Mouse (Mus musculus) B cell, adult 67 days (primary cell): ENCODE data around the gene Tmem256. TPM values are rescaled to one million over a fixed set of nuclear protein-coding genes. Genes with fewer than 3 reads are reported as not detected.

ENCODE experiments used
- total RNA-seq, 2 experiments: library from RNA; stranded (reverse); gene quantifications; 4 replicates each; pipeline ENCODE4 v1.2.4; 2023

Gene Tmem256
- 10 to 100 TPM; 27.0 to 38.9 TPM for total RNA-seq

DNA sequence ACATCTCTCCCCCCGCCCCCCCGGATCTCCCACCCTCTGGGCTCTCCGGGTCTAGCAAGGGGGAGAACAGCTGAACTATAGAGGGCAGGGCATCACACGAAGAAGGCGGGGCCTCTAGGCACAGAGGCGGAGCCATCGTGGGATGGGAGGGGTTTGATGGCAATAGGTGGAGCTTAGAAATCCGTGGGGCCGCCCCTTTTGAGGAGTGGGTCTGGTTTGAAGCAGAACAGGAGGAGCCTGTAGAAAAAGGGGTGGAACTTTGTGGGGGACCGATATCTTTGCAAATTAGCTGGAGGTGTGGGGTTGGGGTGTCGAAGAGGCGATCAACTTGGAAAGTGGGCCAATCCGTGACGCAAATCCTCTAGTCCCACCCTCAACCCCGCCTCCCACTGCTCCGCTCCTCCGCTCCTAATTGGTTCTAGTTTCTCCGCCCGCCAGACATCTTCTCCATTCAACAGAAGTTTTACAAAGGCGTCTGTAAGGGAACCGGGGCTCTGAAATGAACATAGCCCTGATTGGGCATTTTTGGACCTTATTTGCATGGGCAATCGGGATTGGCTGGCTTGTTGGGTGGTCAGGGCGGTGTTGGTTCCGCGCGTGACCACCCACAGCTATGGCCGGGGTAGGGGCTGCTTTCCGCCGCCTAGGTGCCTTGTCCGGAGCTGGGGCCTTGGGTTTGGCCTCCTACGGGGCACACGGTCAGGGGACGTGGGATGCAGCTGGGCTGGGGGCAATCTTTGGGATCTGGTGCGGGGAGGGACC lies at the start of gene Tmem256:
TSS of gene Tmem256 (plus strand) at position 563 of the 762 bp plus-strand sequence.

DNA sequence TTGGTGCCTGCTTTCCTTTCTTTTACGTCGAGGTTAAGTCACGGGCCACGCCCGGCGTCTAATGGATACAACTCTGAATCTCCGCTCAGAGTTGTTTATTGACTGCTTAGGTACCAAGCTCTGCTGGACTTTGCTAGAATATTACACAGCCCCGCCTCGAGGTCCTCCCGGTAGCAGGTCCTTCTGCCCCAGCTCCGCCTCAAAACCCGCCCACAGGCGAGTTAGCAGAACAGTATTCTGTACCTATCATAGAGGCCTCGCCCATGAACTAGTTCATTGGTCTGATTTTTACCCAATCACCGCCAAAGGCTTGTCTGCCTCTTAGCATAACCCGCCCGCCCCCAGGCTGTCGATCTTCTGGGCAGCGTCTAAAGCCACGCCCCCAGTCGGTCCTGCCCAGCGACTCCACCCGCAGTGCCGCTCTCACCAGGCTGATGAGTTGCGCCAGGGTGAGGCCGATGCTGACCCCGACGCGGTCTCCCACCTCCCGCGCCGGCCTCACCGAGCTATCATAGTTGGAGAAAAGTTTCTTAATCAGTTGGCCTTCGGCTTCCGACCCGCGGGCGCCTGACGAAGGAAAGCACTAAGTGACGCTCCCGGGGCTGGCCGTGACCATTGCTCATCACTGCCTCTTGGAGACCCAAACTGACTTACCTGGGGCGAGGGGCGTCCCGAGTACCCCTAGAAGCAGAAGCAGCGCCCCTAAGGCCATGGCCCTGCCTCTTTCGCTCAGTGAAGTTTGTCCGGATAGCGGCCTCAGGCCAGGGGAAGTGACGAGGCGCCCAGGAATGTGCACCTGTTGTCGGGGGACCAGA lies 42.9 kb upstream of the Tmem256 start, which contains the start of gene Chrnb1:
TSS of gene Chrnb1 (minus strand) at position 776 of the 815 bp plus-strand sequence.

DNA sequence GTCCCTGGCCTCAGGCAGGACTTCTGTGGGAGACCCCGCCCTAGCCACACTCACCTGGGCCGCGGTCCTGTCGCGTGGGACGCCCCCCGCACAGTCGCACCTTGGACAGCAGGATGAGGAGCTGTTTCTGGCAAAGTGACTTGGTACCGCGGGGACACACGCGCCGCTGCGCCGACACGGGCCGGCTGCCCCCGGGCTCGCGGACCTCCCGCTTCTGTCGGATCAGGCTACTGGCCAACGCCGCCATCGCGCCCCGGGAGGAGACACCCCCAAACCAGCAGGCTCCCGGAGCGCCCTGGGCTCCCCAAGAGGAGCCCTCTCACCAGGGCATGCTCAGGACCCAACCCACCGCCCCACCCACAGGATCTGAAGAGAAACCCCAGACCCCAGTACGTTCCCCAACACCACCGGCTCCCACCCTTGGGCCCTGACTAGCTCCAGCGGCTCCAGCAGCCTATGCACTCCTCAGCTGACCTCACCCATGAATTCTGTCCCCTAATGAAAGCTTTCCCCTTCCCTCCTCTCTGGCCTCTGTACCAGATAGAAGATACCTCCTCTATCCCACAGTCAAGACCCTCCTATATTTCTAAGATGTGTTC lies 36.8 kb upstream of the Tmem256 start, which contains the start of gene Fgf11:
TSS of gene Fgf11 (minus strand) at position 479 of the 599 bp plus-strand sequence.

DNA sequence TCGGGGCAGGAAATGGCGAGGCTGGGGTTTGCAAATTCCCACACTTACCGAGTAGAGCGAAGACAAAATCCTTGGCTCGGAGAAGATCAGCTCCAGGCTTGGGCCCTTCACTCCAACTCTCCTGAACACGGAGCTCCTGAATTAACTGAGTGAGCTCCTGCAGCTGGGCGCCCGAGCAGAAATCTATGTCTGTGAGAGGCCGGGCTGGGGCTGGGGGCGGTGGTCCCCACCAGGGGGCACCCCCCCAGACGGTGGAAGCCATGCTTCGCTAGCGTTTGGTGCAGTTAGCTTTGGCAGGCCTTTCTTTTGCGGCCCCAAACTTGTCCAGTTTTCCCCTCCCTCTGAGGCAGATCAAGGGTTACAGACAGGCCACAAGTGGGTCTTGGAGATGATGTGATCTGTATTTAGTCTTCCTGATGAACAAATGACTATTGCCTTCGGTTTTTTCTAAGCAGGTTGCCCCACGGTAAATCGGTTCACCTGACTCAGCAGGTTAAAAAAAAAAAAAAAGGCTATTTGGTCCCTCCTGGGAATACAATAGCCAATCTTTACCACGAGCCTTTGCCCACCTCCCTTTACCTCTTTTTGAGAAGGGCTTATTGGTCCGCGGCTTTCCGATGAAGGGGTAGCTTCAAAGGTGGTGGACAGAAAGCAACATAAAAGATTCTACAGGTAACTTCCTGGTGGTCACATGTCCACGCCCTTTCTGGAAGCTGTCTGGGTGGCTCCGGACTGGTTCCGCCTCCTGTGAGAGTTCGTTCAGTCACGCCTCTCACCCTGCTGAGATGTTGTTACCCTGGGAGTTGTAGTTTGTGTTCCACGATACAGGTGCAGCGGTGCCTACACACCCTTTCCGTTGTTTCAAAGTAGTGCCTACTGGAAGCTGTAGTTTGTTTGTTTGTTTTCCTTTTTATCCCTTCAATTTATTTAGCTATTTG lies 33.1 kb upstream of the Tmem256 start, which contains the start of gene Tmem102:
TSS of gene Tmem102 (minus strand) at position 653 of the 938 bp plus-strand sequence.

DNA sequence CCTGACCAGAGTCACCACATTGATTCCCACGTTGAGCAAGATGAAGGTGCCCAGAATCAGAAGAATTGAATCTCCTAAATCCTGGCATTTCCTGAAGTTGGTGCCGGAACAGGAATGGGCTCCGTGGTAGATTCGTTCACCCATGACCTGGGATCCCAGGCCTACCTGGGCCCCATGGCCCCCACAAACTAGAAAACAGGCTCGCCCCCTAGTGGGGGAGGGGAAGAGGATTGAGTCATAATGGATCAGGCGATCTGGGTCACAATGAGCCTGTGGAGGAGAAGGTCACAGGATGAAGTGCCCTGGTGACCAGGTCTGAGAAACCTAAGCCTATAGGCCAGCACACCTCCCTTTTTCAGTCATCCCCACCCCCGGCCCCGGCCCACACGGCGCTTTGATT lies 23.2 kb upstream of the Tmem256 start, which contains the start of gene Gm39566:
TSS of gene Gm39566 (minus strand) at position 144 of the 400 bp plus-strand sequence.

DNA sequence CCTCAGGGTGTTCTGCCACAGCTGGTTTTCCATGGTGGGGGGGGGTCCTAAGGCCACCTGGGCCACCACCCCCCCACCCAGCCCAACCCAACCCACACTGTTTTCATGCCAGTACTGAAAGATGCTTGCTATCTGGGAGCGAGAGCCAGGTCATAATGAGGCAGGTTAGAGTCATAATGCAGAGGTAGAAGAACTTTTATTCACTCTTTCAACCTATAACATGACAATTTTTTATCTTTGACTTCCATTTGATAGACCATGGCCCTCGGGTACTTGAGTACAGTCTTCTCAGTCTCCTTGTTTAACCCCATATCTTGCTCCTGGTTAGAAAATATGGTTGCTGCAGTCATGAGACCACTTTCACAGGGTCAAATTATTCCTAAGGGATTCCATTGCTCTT lies 19.9 kb upstream of the Tmem256 start, which contains the start of gene Spem2:
TSS of gene Spem2 (minus strand) at position 101 of the 400 bp plus-strand sequence.

DNA sequence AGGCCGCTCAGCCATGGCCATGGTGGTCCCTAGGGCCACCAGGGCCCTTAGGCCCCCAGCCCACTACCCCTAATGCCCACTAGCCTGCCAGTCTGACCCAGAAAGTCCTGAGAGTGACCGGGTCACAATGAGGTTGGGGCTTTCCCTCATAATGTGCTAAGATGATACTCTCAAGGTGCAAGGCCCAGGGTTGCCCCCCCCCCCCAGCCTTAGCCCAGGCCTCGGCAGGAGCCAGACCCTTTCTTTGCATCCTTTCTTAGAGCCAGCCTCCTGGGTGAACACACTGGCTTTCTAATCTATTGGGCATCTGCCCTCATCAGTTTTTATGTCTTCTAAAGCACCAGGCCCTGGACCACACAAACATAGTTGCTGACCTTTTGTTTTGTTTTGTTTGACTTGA lies 16.2 kb upstream of the Tmem256 start, which contains the start of gene Spem1:
TSS of gene Spem1 (minus strand) at position 101 of the 400 bp plus-strand sequence.

DNA sequence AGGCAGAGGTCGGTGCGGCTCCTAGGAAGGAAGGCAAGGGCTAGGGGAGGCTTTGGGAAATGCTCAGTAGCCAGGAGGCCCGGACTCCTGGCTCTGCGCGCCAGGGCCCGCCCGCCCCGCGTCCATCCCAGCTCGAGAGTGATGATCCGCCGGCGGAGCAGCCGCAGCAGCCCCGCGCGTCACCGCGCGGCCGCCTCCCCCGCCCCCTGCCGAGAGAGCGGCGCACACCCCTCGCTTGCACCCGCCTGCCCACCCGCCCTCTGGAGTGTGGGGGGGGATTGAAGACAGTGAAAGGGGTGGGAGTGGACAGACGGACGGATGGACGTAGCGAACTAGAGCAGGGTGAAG lies 736 bp upstream of the Tmem256 start, which contains the start of gene Nlgn2:
TSS of gene Nlgn2 (minus strand) at position 181 of the 348 bp plus-strand sequence.

DNA sequence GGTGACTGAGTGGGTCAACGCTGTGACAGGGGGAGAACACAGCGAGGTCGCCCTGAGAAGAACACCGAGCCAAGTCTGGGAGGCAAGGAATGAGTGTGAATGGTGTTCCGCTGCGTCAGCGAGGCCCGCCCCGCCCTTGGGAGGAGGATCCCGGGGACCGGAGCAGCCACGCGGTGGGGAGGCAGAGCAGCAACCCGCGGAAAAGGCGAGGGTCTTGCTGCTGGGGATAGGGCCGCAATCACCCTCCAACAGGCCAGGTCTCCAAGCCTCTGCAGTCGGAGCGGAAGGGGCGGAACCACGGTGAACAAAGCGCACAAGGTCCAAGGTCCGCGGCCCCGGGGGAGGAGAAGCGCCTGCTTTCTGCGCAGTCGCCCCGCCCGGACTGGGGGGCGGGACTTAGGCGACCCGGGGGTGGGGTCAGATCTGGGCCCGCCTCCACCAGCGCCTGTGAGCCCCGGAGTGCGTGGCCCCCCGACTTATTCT lies 7.9 kb downstream of the Tmem256 start, which contains the start of gene Plscr3:
TSS of gene Plscr3 (plus strand) at position 179 of the 483 bp plus-strand sequence.

DNA sequence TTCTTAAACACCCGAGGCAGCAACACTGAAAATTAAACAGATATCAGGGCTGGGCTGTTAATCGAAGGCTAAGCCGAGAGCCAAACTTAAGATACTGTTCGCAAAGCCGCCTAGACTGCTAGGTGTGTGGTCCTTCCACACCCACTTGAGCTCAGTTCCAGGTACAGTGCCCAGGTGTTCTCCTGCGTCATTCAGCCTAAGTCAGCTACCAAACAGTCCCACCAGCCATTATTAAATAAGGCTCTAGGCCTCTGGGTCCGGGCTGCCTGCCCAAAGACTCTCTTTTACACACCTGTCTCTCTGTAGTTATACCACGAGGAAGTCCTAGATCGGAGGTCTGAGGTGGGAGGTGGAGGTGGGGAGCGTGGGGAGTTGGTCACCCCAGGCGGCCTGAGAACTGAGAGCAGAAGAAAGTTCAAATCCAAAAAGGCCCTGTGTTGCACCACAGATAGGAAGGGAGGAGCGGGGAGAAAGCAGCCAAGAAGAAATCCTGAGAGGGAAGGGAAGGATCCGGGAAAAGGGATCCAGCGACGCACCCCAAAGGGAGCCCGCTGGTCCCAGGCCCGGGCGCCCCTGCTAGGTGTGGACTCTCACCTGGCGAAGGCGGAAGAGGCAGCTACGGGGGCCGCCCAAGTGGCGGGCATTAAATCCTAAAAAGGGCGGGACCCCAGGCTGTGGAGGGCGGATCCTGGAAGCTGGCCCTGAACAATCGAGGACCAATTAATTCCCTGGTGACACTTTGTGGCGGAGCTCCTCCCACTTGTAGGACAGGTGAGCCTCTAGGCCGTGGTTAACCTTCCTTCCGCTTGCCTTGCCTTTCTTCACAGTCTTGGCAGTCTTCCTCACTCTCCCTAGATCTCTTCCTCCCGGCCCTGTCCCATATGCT lies 20.0 kb downstream of the Tmem256 start, which contains the start of gene Tnk1:
TSS of gene Tnk1 (minus strand) at position 618 of the 886 bp plus-strand sequence.

DNA sequence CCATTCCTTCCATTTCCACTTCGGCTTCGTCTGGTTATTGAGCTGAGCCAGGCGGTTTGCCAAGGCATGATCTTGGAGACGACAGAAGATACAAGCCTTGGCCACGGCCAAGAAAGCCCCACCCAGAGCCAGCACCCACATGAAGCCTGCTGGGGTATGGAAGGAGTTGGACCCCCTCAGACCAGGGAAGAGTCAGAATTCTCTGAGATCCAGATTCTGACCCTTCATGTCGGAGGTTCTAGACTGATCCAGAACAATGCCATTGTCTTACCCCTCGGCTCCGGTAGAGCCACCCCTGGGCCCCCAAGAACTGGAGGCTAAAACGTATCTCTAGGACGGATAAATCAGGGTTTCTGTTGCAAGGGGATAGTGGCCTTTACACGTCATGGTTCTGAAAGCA lies 39.6 kb downstream of the Tmem256 start, which contains the start of gene Tmem95:
TSS of gene Tmem95 (minus strand) at position 141 of the 400 bp plus-strand sequence.

DNA sequence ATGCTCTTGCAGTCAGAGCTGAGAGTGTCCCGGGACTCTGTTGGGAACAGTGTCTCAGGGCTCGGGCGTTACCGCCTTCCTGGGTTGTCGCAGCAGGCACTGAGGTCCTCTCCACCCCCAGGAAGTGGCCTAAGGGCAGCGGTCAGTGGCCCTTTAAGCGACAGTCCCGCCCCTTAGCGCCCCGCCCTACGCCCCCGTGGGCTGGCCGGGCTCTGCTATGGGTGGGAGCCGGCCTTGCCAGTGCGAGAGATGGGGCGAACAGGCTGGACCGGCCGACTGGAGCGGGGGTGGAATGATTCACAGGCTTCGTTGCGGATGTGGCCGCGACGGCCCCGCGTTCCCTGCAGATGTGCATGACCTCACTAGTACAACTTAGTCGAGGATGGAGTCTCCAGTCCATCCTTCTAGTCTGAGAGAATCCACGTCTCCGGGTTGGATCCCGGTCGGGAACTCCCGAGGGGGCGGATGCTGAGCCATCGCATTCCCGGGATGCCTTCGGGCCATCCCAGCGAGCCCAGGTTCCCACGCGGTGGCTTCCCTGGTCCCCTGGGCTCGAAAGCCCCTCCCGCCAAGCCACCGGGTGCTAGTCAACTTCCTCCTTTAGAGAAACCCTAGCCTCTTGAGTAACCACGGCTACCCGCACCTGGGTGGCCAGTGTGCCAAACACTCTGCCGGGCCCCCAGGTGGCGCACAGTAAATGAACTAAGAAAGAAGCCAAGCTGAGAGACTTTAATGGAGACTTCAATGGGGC lies 42.7 kb downstream of the Tmem256 start, which contains the start of gene Kctd11:
TSS of gene Kctd11 (minus strand) at position 554 of the 751 bp plus-strand sequence.

Other genes with a start within 250 kb of the Tmem256 start
- under 1 TPM in 1 of 2 experiments, not detected in 1; 0.75 TPM for gene Atp1b2, start 232.6 kb upstream of the Tmem256 start, total RNA-seq
- gene Shbg, start 220.6 kb upstream of the Tmem256 start, total RNA-seq, result not detected
- gene Sat2, start 216.5 kb upstream of the Tmem256 start, total RNA-seq, result not detected
- gene Fxr2, start 205.5 kb upstream of the Tmem256 start, total RNA-seq, result 10 to 100 TPM; 88.3 to 96.6 TPM
- under 1 TPM in 1 of 2 experiments, not detected in 1; 0.92 TPM for gene Sox15, start 183.2 kb upstream of the Tmem256 start, total RNA-seq
- gene Mpdu1, start 175.9 kb upstream of the Tmem256 start, total RNA-seq, result 10 to 100 TPM; 60.2 to 64.5 TPM
- gene Cd68, start 172.4 kb upstream of the Tmem256 start, total RNA-seq, result 10 to 100 TPM in 1 of 2 experiments, 1 to 10 TPM in 1; 7.9 to 12.1 TPM
- 100 to 1,000 TPM; 720 to 780 TPM for gene Eif4a1, start 166.1 kb upstream of the Tmem256 start, total RNA-seq
- gene Senp3, start 156.4 kb upstream of the Tmem256 start, total RNA-seq, result 100 to 1,000 TPM; 134 to 139 TPM
- not detected for gene Tnfsf13, start 152.7 kb upstream of the Tmem256 start, total RNA-seq
- gene Tnfsf12, start 142.7 kb upstream of the Tmem256 start, total RNA-seq, result not detected
- gene Tnfsfm13, start 142.4 kb upstream of the Tmem256 start, total RNA-seq, result not detected
- 100 to 1,000 TPM; 254 to 255 TPM for gene Polr2a, start 79.9 kb upstream of the Tmem256 start, total RNA-seq
- not detected for gene Slc35g3, start 76.5 kb upstream of the Tmem256 start, total RNA-seq
- 10 to 100 TPM; 61.0 to 64.9 TPM for gene Zbtb4, start 72.6 kb upstream of the Tmem256 start, total RNA-seq
- gene Chrnb1, start 42.6 kb upstream of the Tmem256 start, total RNA-seq, result 10 to 100 TPM; 10.5 to 13.5 TPM
- under 1 TPM in 1 of 2 experiments, not detected in 1; 0.44 TPM for gene Fgf11, start 36.7 kb upstream of the Tmem256 start, total RNA-seq
- gene Tmem102, start 32.9 kb upstream of the Tmem256 start, total RNA-seq, result not detected
- not detected for gene Gm39566, start 23.2 kb upstream of the Tmem256 start, total RNA-seq
- not detected for gene Spem2, start 20.0 kb upstream of the Tmem256 start, total RNA-seq
- not detected for gene Spem1, start 16.3 kb upstream of the Tmem256 start, total RNA-seq
- under 1 TPM; 0.12 to 0.41 TPM for gene Nlgn2, start 730 bp upstream of the Tmem256 start, total RNA-seq
- gene Plscr3, start 7.9 kb downstream of the Tmem256 start, total RNA-seq, result 10 to 100 TPM; 10.4 to 14.7 TPM
- gene Tnk1, start 20.2 kb downstream of the Tmem256 start, total RNA-seq, result not detected
- not detected for gene Tmem95, start 39.5 kb downstream of the Tmem256 start, total RNA-seq
- gene Kctd11, start 42.9 kb downstream of the Tmem256 start, total RNA-seq, result 1 to 10 TPM; 2.7 to 3.2 TPM
- 100 to 1,000 TPM; 518 to 555 TPM for gene Acap1, start 57.0 kb downstream of the Tmem256 start, total RNA-seq
- 1 to 10 TPM; 2.5 TPM for gene 2810408A11Rik, start 62.5 kb downstream of the Tmem256 start, total RNA-seq
- gene Neurl4, start 62.6 kb downstream of the Tmem256 start, total RNA-seq, result 10 to 100 TPM; 76.0 to 83.3 TPM
- 100 to 1,000 TPM; 148 to 150 TPM for gene Gps2, start 75.4 kb downstream of the Tmem256 start, total RNA-seq
- gene Eif5a, start 83.4 kb downstream of the Tmem256 start, total RNA-seq, result 100 to 1,000 TPM; 355 to 387 TPM
- gene Ybx2, start 97.3 kb downstream of the Tmem256 start, total RNA-seq, result not detected
- gene Slc2a4, start 109.7 kb downstream of the Tmem256 start, total RNA-seq, result not detected
- gene Cldn7, start 126.3 kb downstream of the Tmem256 start, total RNA-seq, result not detected
- gene Ctdnep1, start 142.6 kb downstream of the Tmem256 start, total RNA-seq, result 100 to 1,000 TPM; 111 to 123 TPM
- 10 to 100 TPM; 38.4 to 50.9 TPM for gene Elp5, start 144.0 kb downstream of the Tmem256 start, total RNA-seq
- 100 to 1,000 TPM; 291 to 311 TPM for gene Gabarap, start 152.6 kb downstream of the Tmem256 start, total RNA-seq
- gene Phf23, start 157.3 kb downstream of the Tmem256 start, total RNA-seq, result 10 to 100 TPM; 59.7 to 74.6 TPM
- 10 to 100 TPM; 47.8 to 61.1 TPM for gene Dvl2, start 162.1 kb downstream of the Tmem256 start, total RNA-seq
- 10 to 100 TPM; 58.2 to 58.6 TPM for gene Acadvl, start 176.9 kb downstream of the Tmem256 start, total RNA-seq
- 1 to 10 TPM; 1.9 to 4.5 TPM for gene Dlg4, start 178.4 kb downstream of the Tmem256 start, total RNA-seq
- not detected for gene Asgr1, start 215.6 kb downstream of the Tmem256 start, total RNA-seq